Mouse (Mus musculus) brain, embryonic 14.5 days (tissue): ENCODE measurements around the gene Kmt5b.

Source experiments
- CTCF ChIP-seq: fragments of 200-500 bp; IDR thresholded peaks from 2 replicates; pipeline ENCODE4 v1.5.1; 2012; ENCODE audit warnings: inconsistent platforms, mild to moderate bottlenecking, moderate library complexity, borderline replicate concordance; ENCODE audit not compliant: insufficient read depth, insufficient read length; ENCODE audit errors: extremely low read depth
- POLR2A ChIP-seq: fragments of 200-500 bp; IDR thresholded peaks from 2 replicates; pipeline ENCODE4 v1.6.1; 2012; ENCODE audit warnings: mild to moderate bottlenecking, inconsistent platforms, borderline replicate concordance; ENCODE audit not compliant: poor library complexity, insufficient read depth, insufficient read length, severe bottlenecking; ENCODE audit errors: extremely low read depth

- TF ChIP-seq CTCF (peak; percentile 55), POLR2A (no peak)
These were observed 47.8 kb upstream of the Kmt5b start for GRCm38 (mm10) chr19:3719362-3719891.
